Mouse (Mus musculus) urinary bladder, postnatal 25 days (tissue): ENCODE measurements around the gene Bsdc1.

ENCODE experiments used
- DNase-seq: peaks from one replicate; pipeline ENCODE4 v3.0.0; 2022; ENCODE audit warnings: low spot score

The Bsdc1 gene

GRCm38 (mm10) chr4:129481090-129481489 is 19.7 kb downstream of the Bsdc1 start:
- no peak for DNase-seq

- peak; percentile 58 for DNase-seq
Measured at GRCm38 (mm10) chr4:129490972-129491880, 29.8 kb downstream of the Bsdc1 start, which contains the start of the genes Tssk3 and Fam229a. Gene Tssk3 (minus strand): TSS chr4:129491022. Gene Fam229a (plus strand): TSS chr4:129491190.

DNA sequence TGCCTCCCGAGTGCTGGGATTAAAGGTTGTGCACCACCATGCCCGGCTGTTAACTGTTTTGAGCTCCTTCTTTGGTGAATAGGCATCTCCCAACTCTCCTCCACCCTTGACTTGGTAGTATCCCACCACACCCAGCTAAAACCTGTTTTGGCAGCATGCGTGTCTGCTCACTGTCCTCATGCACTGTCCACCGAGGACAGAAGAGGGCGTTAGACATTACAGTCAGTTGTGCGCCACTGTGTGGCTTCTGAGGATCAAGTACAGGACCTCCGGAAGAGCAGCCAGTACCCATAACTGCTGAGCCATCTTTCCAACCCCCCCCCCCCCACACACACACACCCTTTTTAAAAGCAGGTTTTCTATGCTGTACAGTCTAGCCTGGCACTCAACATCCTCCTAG is 33.3 kb downstream of the Bsdc1 start:
- DNase-seq: no peak

- DNase-seq: no peak
Measured at GRCm38 (mm10) chr4:129495672-129496562, 34.5 kb downstream of the Bsdc1 start.

GRCm38 (mm10) chr4:129496631-129497030 is 35.2 kb downstream of the Bsdc1 start:
- no peak for DNase-seq

DNA sequence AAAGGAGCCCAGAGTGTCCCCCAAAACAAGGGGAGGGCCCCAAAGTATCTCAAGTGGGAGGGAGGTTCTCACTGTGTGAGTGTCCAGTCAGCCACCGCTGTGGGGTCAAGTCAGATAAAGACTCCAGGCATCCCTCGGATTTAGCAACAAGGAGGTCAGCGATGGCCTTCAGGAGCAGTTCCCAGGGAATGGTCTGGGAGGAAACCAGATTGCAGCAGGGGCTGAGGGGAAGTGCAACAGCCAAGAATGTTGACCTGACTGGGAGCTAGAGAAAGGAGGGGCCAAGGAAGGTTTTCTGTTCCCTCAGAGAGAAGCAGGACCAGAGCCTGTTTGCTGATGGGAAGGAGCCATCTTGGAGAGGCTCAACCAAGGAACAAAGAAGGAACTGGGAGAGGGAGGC is 37.6 kb downstream of the Bsdc1 start:
- DNase-seq: no peak

GRCm38 (mm10) chr4:129500017-129500416 is 38.6 kb downstream of the Bsdc1 start:
- DNase-seq: no peak

GRCm38 (mm10) chr4:129500607-129501566 is 39.5 kb downstream of the Bsdc1 start:
- peak; percentile 78 for DNase-seq

- no peak for DNase-seq
Measured at GRCm38 (mm10) chr4:129502327-129502888, 41.0 kb downstream of the Bsdc1 start.

DNA sequence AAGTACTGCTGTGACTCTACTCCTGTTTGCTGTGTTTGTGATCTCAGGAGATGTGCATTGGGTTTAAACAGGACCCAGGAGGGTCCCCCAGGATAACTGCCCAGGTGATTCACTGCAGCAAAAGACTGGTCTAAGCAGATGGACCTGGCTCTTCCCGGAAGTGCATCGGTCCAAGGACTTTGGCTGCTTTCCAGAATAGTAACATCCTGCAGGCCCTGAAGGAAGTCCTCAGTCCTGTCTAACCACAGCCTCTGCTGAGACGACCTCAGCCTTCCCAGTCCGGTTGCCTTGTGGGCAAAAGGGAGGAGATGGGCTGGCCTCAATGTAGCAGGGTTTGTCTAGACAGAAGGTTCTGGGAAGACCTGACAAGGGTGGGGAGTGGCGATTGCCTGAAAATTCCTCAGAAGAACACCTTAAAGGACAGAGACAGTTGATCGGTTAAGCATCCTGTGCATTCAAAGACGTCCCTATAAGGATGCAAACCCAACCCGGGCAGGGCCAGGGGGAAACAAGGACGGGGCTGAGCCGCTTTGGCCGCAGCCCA is 41.6 kb downstream of the Bsdc1 start:
- DNase-seq: no peak

GRCm38 (mm10) chr4:129505511-129505910 is 44.1 kb downstream of the Bsdc1 start:
- no peak for DNase-seq

- DNase-seq: no peak
Measured at GRCm38 (mm10) chr4:129507434-129508236, 46.3 kb downstream of the Bsdc1 start.

GRCm38 (mm10) chr4:129508237-129508515 is 46.8 kb downstream of the Bsdc1 start:
- DNase-seq: no peak

GRCm38 (mm10) chr4:129508834-129509600 is 47.6 kb downstream of the Bsdc1 start:
- no peak for DNase-seq

DNA sequence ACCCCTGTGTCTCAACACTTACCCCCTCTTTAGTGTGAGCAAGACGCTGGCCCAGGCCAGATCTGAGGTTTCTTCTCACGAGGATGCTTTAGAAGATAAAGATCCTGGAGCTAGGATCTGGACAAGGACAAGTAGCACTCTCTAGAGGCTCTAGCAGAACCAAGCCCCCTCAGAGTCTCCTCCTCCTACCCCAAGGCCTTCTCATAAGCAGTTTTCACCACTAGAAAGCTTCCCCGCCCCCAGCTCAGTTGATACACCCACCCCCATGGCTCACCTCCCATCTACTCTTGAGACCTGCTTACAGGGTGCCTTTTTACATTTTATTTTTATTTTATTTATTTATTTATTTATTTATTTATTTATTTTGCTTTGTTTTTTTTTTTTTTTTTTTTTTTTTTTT is 48.3 kb downstream of the Bsdc1 start:
- no peak for DNase-seq

- DNase-seq: no peak
Measured at GRCm38 (mm10) chr4:129510723-129511412, 49.5 kb downstream of the Bsdc1 start.

- no peak for DNase-seq
Measured at GRCm38 (mm10) chr4:129511413-129512096, 50.2 kb downstream of the Bsdc1 start.

- peak; percentile 87 for DNase-seq
Measured at GRCm38 (mm10) chr4:129513086-129513767, 51.8 kb downstream of the Bsdc1 start, which contains the start of gene Marcksl1. Gene Marcksl1 (plus strand): TSS chr4:129513581.
